Mouse (Mus musculus) neural tube, embryonic 11.5 days (tissue): Measurements from ENCODE around the gene Ttc28. TPM values are rescaled to one million over a fixed set of nuclear protein-coding genes. Genes with fewer than 3 reads are reported as not detected.

Experiments used
- ATAC-seq: fragments of 200-750 bp; cut with Nextera tagmentation; 2 replicates; pipeline ENCODE4 v1.8.0; 2017; ENCODE audit warnings: moderate number of reproducible peaks, mild to moderate bottlenecking, moderate TSS enrichment, moderate library complexity; ENCODE audit not compliant: insufficient read depth, low FRiP score, low TSS enrichment
- DNase-seq: peaks from one replicate; pipeline ENCODE4 v3.0.0-alpha.2; 2015; ENCODE audit warnings: low spot score
- H3K27ac ChIP-seq: fragments of 300-500 bp; sonication (generic); 2 replicates; pipeline ENCODE4 v1.5.1; 2014; ENCODE audit warnings: low read depth, mild to moderate bottlenecking, low read length
- H3K27me3 ChIP-seq: fragments of 300-500 bp; sonication (generic); 2 replicates; pipeline ENCODE4 v1.6.1; 2014; ENCODE audit warnings: mild to moderate bottlenecking, low read length, mixed read lengths; ENCODE audit not compliant: control insufficient read depth, insufficient read depth
- H3K36me3 ChIP-seq: fragments of 300-500 bp; sonication (generic); 2 replicates; pipeline ENCODE4 v1.6.1; 2014; ENCODE audit warnings: mild to moderate bottlenecking, low read length, moderate library complexity, mixed read lengths; ENCODE audit not compliant: control insufficient read depth, insufficient read depth
- H3K4me1 ChIP-seq: fragments of 300-500 bp; sonication (generic); 2 replicates; pipeline ENCODE4 v1.6.1; 2014; ENCODE audit warnings: low read length, mixed read lengths; ENCODE audit not compliant: control insufficient read depth, insufficient read depth
- H3K4me2 ChIP-seq: fragments of 300-500 bp; sonication (generic); 2 replicates; pipeline ENCODE4 v1.6.1; 2014; ENCODE audit warnings: low read depth, mild to moderate bottlenecking, moderate library complexity
- H3K4me3 ChIP-seq: fragments of 300-500 bp; sonication (generic); 2 replicates; pipeline ENCODE4 v1.5.1; 2014; ENCODE audit warnings: low read depth, low read length
- H3K9ac ChIP-seq: fragments of 300-500 bp; sonication (generic); 2 replicates; pipeline ENCODE4 v1.6.1; 2014; ENCODE audit warnings: mild to moderate bottlenecking, low read length
- H3K9me3 ChIP-seq: fragments of 300-500 bp; sonication (generic); 2 replicates; pipeline ENCODE4 v1.6.1; 2016; ENCODE audit warnings: low read length; ENCODE audit not compliant: control insufficient read depth
- WGBS: fragments of 180-500 bp; shearing (Covaris S2); extraction: QIAGEN DNeasy Blood & Tissue Kit; methylation state at CpG from one replicate; pipeline ENCODE4 v1.1.7; 2014; 5-methylcytosine and 5-hydroxymethylcytosine counted together
- polyA plus RNA-seq: library from polyadenylated mRNA; unstranded; fragments of >200 nt; fragmentation: Nextera tagmentation; extraction: Ambion mirVana; gene quantifications from 2 replicates; pipeline ENCODE4 v1.2.1, GENCODE M21; 2014

Ttc28 gene
- polyA plus RNA-seq, 1 experiment from 2014 or later, result 16.1 TPM

- Histone ChIP-seq H3K4me1 (peaks cover 12% of the 10 kb centered on the region), H3K4me3 (no peak overlapping the region), H3K9ac (no peak overlapping the region), H3K27me3 (no peaks in the 10 kb centered on the region), H3K36me3 (no peaks in the 10 kb centered on the region), H3K27ac (no peak overlapping the region), H3K9me3 (no peaks in the 10 kb centered on the region), H3K4me2 (no peak overlapping the region)
- 85% methylated on average over 6 of the region's 6 CpGs for WGBS
- no peak for DNase-seq
- no peak for ATAC-seq
These were observed 190.8 kb downstream of the Ttc28 start for GRCm38 (mm10) chr5:111070361-111070760.

GRCm38 (mm10) chr5:111073316-111073736 is 193.7 kb downstream of the Ttc28 start:
- no peak for ATAC-seq
- peak; percentile 46 for DNase-seq

GRCm38 (mm10) chr5:111074050-111074449 is 194.4 kb downstream of the Ttc28 start:
- H3K36me3 ChIP-seq, result no peaks in the 10 kb centered on the region
- no peak overlapping the region for H3K9ac ChIP-seq
- no peak overlapping the region for H3K4me3 ChIP-seq
- H3K4me1 ChIP-seq, result peaks cover 9% of the 10 kb centered on the region
- DNase-seq (no peak), ATAC-seq (no peak)
- H3K27me3 ChIP-seq, result no peaks in the 10 kb centered on the region
- no peak overlapping the region for H3K4me2 ChIP-seq
- 0 out of 2 replicates have a peak overlapping the region, but pooled peaks have one; percentile 11 for H3K27ac ChIP-seq
- no peaks in the 10 kb centered on the region for H3K9me3 ChIP-seq
- 45% methylated on average over 7 of the region's 7 CpGs for WGBS

More at GRCm38 (mm10) chr5:111073316-111073736, 193.7 kb downstream of the Ttc28 start:
- 70% methylated on average over 6 of the region's 6 CpGs for WGBS
- Histone ChIP-seq H3K36me3 (no peaks in the 10 kb centered on the region), H3K9me3 (no peaks in the 10 kb centered on the region), H3K4me3 (no peak overlapping the region), H3K27ac (no peak overlapping the region), H3K4me1 (peaks cover 9% of the 10 kb centered on the region), H3K27me3 (no peaks in the 10 kb centered on the region), H3K9ac (no peak overlapping the region), H3K4me2 (no peak overlapping the region)

- H3K4me2 ChIP-seq, result no peak overlapping the region
- 76% methylated on average over 5 of the region's 5 CpGs for WGBS
- no peaks in the 10 kb centered on the region for H3K36me3 ChIP-seq
- peaks cover 9% of the 10 kb centered on the region for H3K4me1 ChIP-seq
- no peak for ATAC-seq
- no peak for DNase-seq
- no peaks in the 10 kb centered on the region for H3K27me3 ChIP-seq
- H3K27ac ChIP-seq, result no peak overlapping the region
- H3K9ac ChIP-seq, result no peak overlapping the region
- H3K4me3 ChIP-seq, result no peak overlapping the region
- no peaks in the 10 kb centered on the region for H3K9me3 ChIP-seq
These were observed 196.2 kb downstream of the Ttc28 start for GRCm38 (mm10) chr5:111075841-111076240.

- Histone ChIP-seq H3K4me1 (peaks cover 9% of the 10 kb centered on the region), H3K27ac (no peak overlapping the region), H3K9ac (no peak overlapping the region), H3K9me3 (no peaks in the 10 kb centered on the region), H3K4me3 (no peak overlapping the region), H3K27me3 (no peaks in the 10 kb centered on the region), H3K4me2 (no peak overlapping the region), H3K36me3 (no peaks in the 10 kb centered on the region)
- WGBS, result 86% methylated on average over 9 of the region's 9 CpGs
- ATAC-seq (no peak), DNase-seq (no peak)
These were observed 197.7 kb downstream of the Ttc28 start for GRCm38 (mm10) chr5:111077261-111077660.

GRCm38 (mm10) chr5:111080601-111081000 is 201.0 kb downstream of the Ttc28 start:
- ATAC-seq (no peak), DNase-seq (no peak)
- WGBS, result 88% methylated on average over 5 of the region's 5 CpGs
- H3K4me1 ChIP-seq, result no peaks in the 10 kb centered on the region; the same call in 1 of the 2 replicates
- H3K9ac ChIP-seq, result no peak overlapping the region
- H3K36me3 ChIP-seq, result no peaks in the 10 kb centered on the region
- H3K9me3 ChIP-seq, result no peaks in the 10 kb centered on the region
- no peak overlapping the region for H3K4me3 ChIP-seq
- H3K27ac ChIP-seq, result no peak overlapping the region
- no peak overlapping the region for H3K4me2 ChIP-seq
- no peaks in the 10 kb centered on the region for H3K27me3 ChIP-seq

- 93% methylated on average over 4 of the region's 4 CpGs for WGBS
- no peak for DNase-seq
These were observed 206.2 kb downstream of the Ttc28 start for GRCm38 (mm10) chr5:111085849-111086248.

GRCm38 (mm10) chr5:111096750-111097149 is 217.1 kb downstream of the Ttc28 start:
- 42% methylated on average over 5 of the region's 5 CpGs for WGBS
- ATAC-seq (no peak), DNase-seq (no peak)
- no peaks in the 10 kb centered on the region for H3K27me3 ChIP-seq
- H3K36me3 ChIP-seq, result no peaks in the 10 kb centered on the region
- H3K9ac ChIP-seq, result no peak overlapping the region
- peaks cover 25% of the 10 kb centered on the region for H3K4me1 ChIP-seq
- no peak overlapping the region for H3K4me2 ChIP-seq
- H3K27ac ChIP-seq, result no peak overlapping the region
- H3K4me3 ChIP-seq, result no peak overlapping the region
- no peaks in the 10 kb centered on the region for H3K9me3 ChIP-seq

More at GRCm38 (mm10) chr5:111085849-111086248, 206.2 kb downstream of the Ttc28 start:
- Histone ChIP-seq H3K27ac (no peak overlapping the region), H3K4me1 (no peaks in the 10 kb centered on the region), H3K9ac (no peak overlapping the region), H3K4me2 (no peak overlapping the region), H3K27me3 (no peaks in the 10 kb centered on the region), H3K36me3 (no peaks in the 10 kb centered on the region), H3K4me3 (no peak overlapping the region), H3K9me3 (no peaks in the 10 kb centered on the region)
- ATAC-seq, result no peak

GRCm38 (mm10) chr5:111097233-111098160 is 217.9 kb downstream of the Ttc28 start:
- H3K9me3 ChIP-seq, result no peaks in the 10 kb centered on the region
- H3K27ac ChIP-seq, result no peak overlapping the region

More at GRCm38 (mm10) chr5:111097233-111098160, 217.9 kb downstream of the Ttc28 start:
- Histone ChIP-seq H3K4me1 (peaks cover 25% of the 10 kb centered on the region), H3K36me3 (peaks cover 1% of the 10 kb centered on the region; the same call in 1 of the 2 replicates), H3K4me3 (no peak overlapping the region), H3K27me3 (no peaks in the 10 kb centered on the region), H3K9ac (no peak overlapping the region), H3K4me2 (no peak overlapping the region)
- DNase-seq, result no peak
- no peak for ATAC-seq
- WGBS, result 72% methylated on average over 11 of the region's 11 CpGs
